Mouse (Mus musculus) bone marrow, adult 2 months (tissue): ENCODE results near the gene Gm10260.

Source experiments
- CTCF ChIP-seq: fragments of 200-500 bp; IDR thresholded peaks from 2 replicates; pipeline ENCODE4 v1.5.1; 2011; ENCODE audit warnings: low read length, control low read depth; ENCODE audit not compliant: control insufficient read depth, insufficient read depth
- POLR2A ChIP-seq: fragments of 200-500 bp; IDR thresholded peaks from 2 replicates; pipeline ENCODE4 v1.6.1; 2011; ENCODE audit warnings: low read depth, mild to moderate bottlenecking, control low read depth, low read length, borderline replicate concordance; ENCODE audit not compliant: control insufficient read depth

DNA sequence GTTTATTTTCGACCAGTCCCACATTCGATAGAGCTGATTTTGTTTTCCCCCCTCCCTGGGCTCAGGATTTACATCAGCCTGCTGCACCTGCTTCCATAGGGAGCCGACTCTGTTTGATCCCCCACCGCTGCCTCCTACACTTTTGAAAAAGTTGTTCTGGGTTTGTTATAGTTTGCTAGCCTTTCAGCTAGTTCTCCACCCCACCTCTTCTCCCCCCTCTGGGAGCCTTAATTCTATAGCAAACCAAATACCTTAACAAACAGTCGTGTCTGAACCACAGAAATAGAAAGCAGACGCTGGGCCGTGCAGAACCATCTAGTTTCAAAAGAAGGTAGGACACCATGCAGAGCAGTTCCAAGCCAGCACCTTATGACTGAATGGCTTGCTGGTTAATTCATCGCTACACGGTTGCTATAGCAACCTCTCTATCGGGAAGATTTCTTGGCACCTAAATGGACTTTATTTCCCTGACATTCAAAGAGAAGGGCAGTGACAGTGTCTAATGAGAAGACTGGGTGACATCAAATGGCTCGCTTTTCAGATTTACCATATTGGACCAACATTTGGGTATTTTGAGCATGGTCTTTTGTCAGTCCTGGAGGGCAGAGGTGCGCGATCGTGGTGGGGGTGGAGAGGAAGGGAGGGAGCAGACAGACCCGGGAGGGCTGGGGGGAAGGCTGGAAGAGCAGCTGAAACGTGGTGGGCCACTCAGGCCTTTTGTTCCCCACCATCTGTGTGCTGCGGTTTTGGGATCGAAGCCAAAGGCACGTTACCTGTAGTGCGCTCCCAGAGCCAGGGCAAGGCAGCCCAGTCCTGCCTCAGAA lies 13.2 kb downstream of the Gm10260 start:
- no peak for TF ChIP-seq POLR2A
- TF ChIP-seq CTCF = no peak
